Mouse (Mus musculus) monocyte, adult 59 days (primary cell): ENCODE measurements around the gene Ly86. TPM values are rescaled to one million over a fixed set of nuclear protein-coding genes. Genes with fewer than 3 reads are reported as not detected.

Source experiments
- total RNA-seq, 2 experiments: library from RNA; stranded (reverse); gene quantifications; one replicate each; pipeline ENCODE4 v1.2.4; 2023

Ly86 gene
- 100 to 1,000 TPM; 255 to 282 TPM for total RNA-seq

DNA sequence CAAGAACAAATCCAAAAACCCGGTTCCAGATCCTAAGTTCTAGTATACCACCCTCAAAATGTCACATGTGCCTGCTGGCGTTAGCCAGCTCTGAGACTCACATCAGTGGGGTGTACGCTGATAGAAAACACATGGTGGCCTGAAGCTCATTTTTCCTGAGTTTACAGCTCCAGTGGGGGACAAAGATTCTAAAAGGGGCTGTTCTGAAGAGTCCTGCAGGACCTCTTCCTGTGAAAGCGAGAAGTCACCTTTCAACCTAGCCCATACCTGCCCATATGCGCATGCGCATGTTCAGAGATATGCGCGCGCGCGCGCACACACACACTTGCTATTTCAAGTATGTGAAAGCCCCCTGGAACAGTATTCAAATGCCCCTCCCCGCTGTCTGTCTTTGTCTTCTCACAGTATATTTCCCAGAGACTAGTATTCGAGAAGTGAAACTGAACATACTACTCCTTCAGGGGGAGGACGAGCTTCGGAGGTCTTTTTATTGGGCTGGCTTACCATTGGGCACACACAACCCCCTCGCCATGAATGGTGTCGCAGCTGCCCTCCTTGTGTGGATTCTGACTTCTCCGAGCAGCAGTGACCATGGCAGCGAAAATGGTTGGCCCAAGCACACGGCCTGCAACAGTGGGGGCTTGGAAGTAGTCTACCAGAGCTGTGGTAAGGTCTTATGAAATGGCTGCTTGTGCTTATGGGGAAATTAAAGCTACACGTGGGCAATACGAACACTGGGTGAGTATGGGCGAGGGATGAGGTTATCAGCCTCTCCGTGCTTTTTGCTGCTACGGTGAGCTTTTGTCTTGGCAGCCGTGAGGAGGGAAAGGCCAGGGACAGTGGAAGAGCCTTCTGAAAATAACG is at the start of gene Ly86:
Gene Ly86, plus strand, starts transcription at position 300 of the 864 bp plus-strand sequence.

